Mouse (Mus musculus): ENCODE measurements at regions not wholly inside any gene's neighbourhood (a gene's known extent, or its start where the extent isn't known, plus 50 kb on each side); places are given as distances from the start of the nearest gene placed in this dataset.
A peak's percentile ranks its signal among the peaks of the same experiment; 100 is the strongest.

- Histone ChIP-seq H3K4me3 (ENCODE audit: insufficient read depth, low read length) (no peak overlapping the region), H3K4me1 (ENCODE audit: control insufficient read depth, insufficient read depth, low read length) (no peaks in the 10 kb centered on the region), H3K27ac (ENCODE audit: insufficient read depth, low read depth, low read length) (no peak overlapping the region)
- no peak for TF ChIP-seq CTCF (IDR thresholded peaks at IDR 0.05; ENCODE audit: low read depth, low read length)
- TF ChIP-seq POLR2A (IDR thresholded peaks at IDR 0.05; ENCODE audit: borderline replicate concordance, low read depth, low read length): no peak
Measured at GRCm38 (mm10) chr12:15552210-15552609, 264.5 kb downstream of the Trib2 start.

GRCm38 (mm10) chr12:15551281-15551900 is 265.3 kb downstream of the Trib2 start:
- H3K4me3 ChIP-seq (ENCODE audit: insufficient read depth, low read length): no peak overlapping the region
- TF ChIP-seq POLR2A (IDR thresholded peaks at IDR 0.05; ENCODE audit: borderline replicate concordance, low read depth, low read length) (no peak), CTCF (IDR thresholded peaks at IDR 0.05; ENCODE audit: low read depth, low read length) (no peak)
- H3K27ac ChIP-seq (ENCODE audit: insufficient read depth, low read depth, low read length): no peak overlapping the region
- H3K4me1 ChIP-seq (ENCODE audit: control insufficient read depth, insufficient read depth, low read length): no peaks in the 10 kb centered on the region

- Histone ChIP-seq H3K4me1 (ENCODE audit: control insufficient read depth, insufficient read depth, low read length) (no peaks in the 10 kb centered on the region), H3K4me3 (ENCODE audit: insufficient read depth, low read length) (no peak overlapping the region), H3K27ac (ENCODE audit: insufficient read depth, low read depth, low read length) (no peak overlapping the region)
- TF ChIP-seq CTCF (IDR thresholded peaks at IDR 0.05; ENCODE audit: low read depth, low read length) (no peak), POLR2A (IDR thresholded peaks at IDR 0.05; ENCODE audit: borderline replicate concordance, low read depth, low read length) (no peak)
Measured at GRCm38 (mm10) chr12:15544351-15544750, 272.4 kb downstream of the Trib2 start.

- TF ChIP-seq CTCF (IDR thresholded peaks at IDR 0.05; ENCODE audit: low read depth, low read length) (no peak), POLR2A (IDR thresholded peaks at IDR 0.05; ENCODE audit: borderline replicate concordance, low read depth, low read length) (no peak)
- Histone ChIP-seq H3K4me1 (ENCODE audit: control insufficient read depth, insufficient read depth, low read length) (no peaks in the 10 kb centered on the region), H3K4me3 (ENCODE audit: insufficient read depth, low read length) (no peak overlapping the region), H3K27ac (ENCODE audit: insufficient read depth, low read depth, low read length) (no peak overlapping the region)
Measured at GRCm38 (mm10) chr12:15542486-15542885, 274.2 kb downstream of the Trib2 start.

GRCm38 (mm10) chr12:15536852-15537368 is 279.8 kb downstream of the Trib2 start:
- TF ChIP-seq POLR2A (IDR thresholded peaks at IDR 0.05; ENCODE audit: borderline replicate concordance, low read depth, low read length) (no peak), CTCF (IDR thresholded peaks at IDR 0.05; ENCODE audit: low read depth, low read length) (no peak)
- Histone ChIP-seq H3K27ac (ENCODE audit: insufficient read depth, low read depth, low read length) (no peak overlapping the region), H3K4me1 (ENCODE audit: control insufficient read depth, insufficient read depth, low read length) (peaks cover 4% of the 10 kb centered on the region), H3K4me3 (ENCODE audit: insufficient read depth, low read length) (no peak overlapping the region)

GRCm38 (mm10) chr12:15536247-15536646 is 280.5 kb downstream of the Trib2 start:
- Histone ChIP-seq H3K27ac (ENCODE audit: insufficient read depth, low read depth, low read length) (no peak overlapping the region), H3K4me3 (ENCODE audit: insufficient read depth, low read length) (no peak overlapping the region), H3K4me1 (ENCODE audit: control insufficient read depth, insufficient read depth, low read length) (peaks cover 4% of the 10 kb centered on the region)
- TF ChIP-seq CTCF (IDR thresholded peaks at IDR 0.05; ENCODE audit: low read depth, low read length) (no peak), POLR2A (IDR thresholded peaks at IDR 0.05; ENCODE audit: borderline replicate concordance, low read depth, low read length) (no peak)

GRCm38 (mm10) chr12:15535822-15536221 is 280.9 kb downstream of the Trib2 start:
- Histone ChIP-seq H3K4me1 (ENCODE audit: control insufficient read depth, insufficient read depth, low read length) (peaks cover 4% of the 10 kb centered on the region), H3K27ac (ENCODE audit: insufficient read depth, low read depth, low read length) (no peak overlapping the region), H3K4me3 (ENCODE audit: insufficient read depth, low read length) (no peak overlapping the region)
- no peak for TF ChIP-seq POLR2A (IDR thresholded peaks at IDR 0.05; ENCODE audit: borderline replicate concordance, low read depth, low read length)
- peak; percentile 58 for TF ChIP-seq CTCF (IDR thresholded peaks at IDR 0.05; ENCODE audit: low read depth, low read length)

- H3K4me1 ChIP-seq (ENCODE audit: control insufficient read depth, insufficient read depth, low read length): no peaks in the 10 kb centered on the region
- TF ChIP-seq POLR2A (IDR thresholded peaks at IDR 0.05; ENCODE audit: borderline replicate concordance, low read depth, low read length) (no peak), CTCF (IDR thresholded peaks at IDR 0.05; ENCODE audit: low read depth, low read length) (no peak)
- no peak overlapping the region for H3K27ac ChIP-seq (ENCODE audit: insufficient read depth, low read depth, low read length)
- no peak overlapping the region for H3K4me3 ChIP-seq (ENCODE audit: insufficient read depth, low read length)
Measured at GRCm38 (mm10) chr12:15520783-15521407, 295.8 kb downstream of the Trib2 start.

- Histone ChIP-seq H3K4me1 (ENCODE audit: control insufficient read depth, insufficient read depth, low read length) (no peaks in the 10 kb centered on the region), H3K27ac (ENCODE audit: insufficient read depth, low read depth, low read length) (no peak overlapping the region), H3K4me3 (ENCODE audit: insufficient read depth, low read length) (no peak overlapping the region)
- no peak for TF ChIP-seq POLR2A (IDR thresholded peaks at IDR 0.05; ENCODE audit: borderline replicate concordance, low read depth, low read length)
- TF ChIP-seq CTCF (IDR thresholded peaks at IDR 0.05; ENCODE audit: low read depth, low read length): no peak
Measured at GRCm38 (mm10) chr12:15511994-15512393, 304.7 kb downstream of the Trib2 start.

GRCm38 (mm10) chr12:15507576-15507975 is 309.1 kb downstream of the Trib2 start:
- TF ChIP-seq POLR2A (IDR thresholded peaks at IDR 0.05; ENCODE audit: borderline replicate concordance, low read depth, low read length): no peak
- no peak for TF ChIP-seq CTCF (IDR thresholded peaks at IDR 0.05; ENCODE audit: low read depth, low read length)
- H3K4me1 ChIP-seq (ENCODE audit: control insufficient read depth, insufficient read depth, low read length): no peaks in the 10 kb centered on the region
- H3K4me3 ChIP-seq (ENCODE audit: insufficient read depth, low read length): no peak overlapping the region
- H3K27ac ChIP-seq (ENCODE audit: insufficient read depth, low read depth, low read length): no peak overlapping the region
